Mouse (Mus musculus) liver, embryonic 15.5 days (tissue): ENCODE measurements at regions not wholly inside any gene's neighbourhood (a gene's known extent, or its start where the extent isn't known, plus 50 kb on each side); places are given as distances from the start of the nearest gene placed in this dataset.

Experiments used
- ATAC-seq: fragments of 200-750 bp; cut with Nextera tagmentation; 2 replicates; pipeline ENCODE4 v1.8.0; 2017; ENCODE audit warnings: moderate number of reproducible peaks, mild to moderate bottlenecking, moderate library complexity; ENCODE audit not compliant: insufficient read depth
- H3K27ac ChIP-seq: fragments of 300-500 bp; sonication (generic); replicated peaks from 2 replicates; pipeline ENCODE4 v1.5.1; 2015; ENCODE audit warnings: mild to moderate bottlenecking, inconsistent platforms
- H3K27me3 ChIP-seq: fragments of 300-500 bp; sonication (generic); 2 replicates; pipeline ENCODE4 v1.6.1; 2015; ENCODE audit warnings: mild to moderate bottlenecking, inconsistent platforms
- H3K36me3 ChIP-seq: fragments of 300-500 bp; sonication (generic); replicated peaks from 2 replicates; pipeline ENCODE4 v1.6.1; 2015; ENCODE audit warnings: moderate library complexity, mild to moderate bottlenecking, inconsistent platforms
- H3K4me1 ChIP-seq: fragments of 300-500 bp; sonication (generic); replicated peaks from 2 replicates; pipeline ENCODE4 v1.6.1; 2015; ENCODE audit warnings: inconsistent platforms
- H3K4me2 ChIP-seq: fragments of 300-500 bp; sonication (generic); 2 replicates; pipeline ENCODE4 v1.6.1; 2015; ENCODE audit warnings: moderate library complexity, mild to moderate bottlenecking, inconsistent platforms
- H3K4me3 ChIP-seq: fragments of 300-500 bp; sonication (generic); replicated peaks from 2 replicates; pipeline ENCODE4 v1.5.1; 2015; ENCODE audit warnings: mild to moderate bottlenecking, inconsistent platforms
- H3K9ac ChIP-seq: fragments of 300-500 bp; sonication (generic); 2 replicates; pipeline ENCODE4 v1.6.1; 2015; ENCODE audit warnings: moderate library complexity, mild to moderate bottlenecking, inconsistent platforms
- H3K9me3 ChIP-seq: fragments of 300-500 bp; sonication (generic); replicated peaks from 2 replicates; pipeline ENCODE4 v1.6.1; 2016; ENCODE audit warnings: inconsistent platforms
- WGBS: fragments of 180-500 bp; shearing (Covaris S2); methylation state at CpG from one replicate; pipeline ENCODE4 v1.1.7; 2015; ENCODE audit warnings: mixed read lengths; ENCODE audit not compliant: insufficient replicate concordance; 5-methylcytosine and 5-hydroxymethylcytosine counted together

- H3K9me3 ChIP-seq: no peaks in the 10 kb centered on the region
- H3K27ac ChIP-seq: no peak overlapping the region
- ATAC-seq: no peak
- H3K4me2 ChIP-seq: no peak overlapping the region
- H3K36me3 ChIP-seq: no peaks in the 10 kb centered on the region
- no peak overlapping the region for H3K4me3 ChIP-seq
- H3K27me3 ChIP-seq: no peaks in the 10 kb centered on the region
- H3K4me1 ChIP-seq: no peaks in the 10 kb centered on the region
- 39% methylated on average over 3 of the region's 3 CpGs for WGBS
- H3K9ac ChIP-seq: no peak overlapping the region
Measured at GRCm38 (mm10) chr4:55811656-55812055, 279.4 kb upstream of the Klf4 start.

GRCm38 (mm10) chr4:55808501-55808900 is 276.2 kb upstream of the Klf4 start:
- Histone ChIP-seq H3K4me3 (no peak overlapping the region), H3K27me3 (no peaks in the 10 kb centered on the region), H3K9me3 (no peaks in the 10 kb centered on the region), H3K9ac (no peak overlapping the region), H3K36me3 (no peaks in the 10 kb centered on the region), H3K27ac (no peak overlapping the region), H3K4me2 (no peak overlapping the region), H3K4me1 (no peaks in the 10 kb centered on the region)
- no peak for ATAC-seq
- 48% methylated on average over 5 of the region's 5 CpGs for WGBS

GRCm38 (mm10) chr4:55806799-55807198 is 274.5 kb upstream of the Klf4 start:
- no peaks in the 10 kb centered on the region for H3K27me3 ChIP-seq
- H3K9me3 ChIP-seq: no peaks in the 10 kb centered on the region
- ATAC-seq: no peak
- 55% methylated on average over 3 of the region's 3 CpGs for WGBS
- no peak overlapping the region for H3K4me3 ChIP-seq
- H3K9ac ChIP-seq: no peak overlapping the region
- no peak overlapping the region for H3K27ac ChIP-seq
- H3K4me2 ChIP-seq: no peak overlapping the region
- no peaks in the 10 kb centered on the region for H3K36me3 ChIP-seq
- H3K4me1 ChIP-seq: no peaks in the 10 kb centered on the region

- ATAC-seq: no peak
- 60% methylated on average over 6 of the region's 6 CpGs for WGBS
- no peaks in the 10 kb centered on the region for H3K36me3 ChIP-seq
Measured at GRCm38 (mm10) chr4:55805255-55806051, 273.2 kb upstream of the Klf4 start.

GRCm38 (mm10) chr4:55802101-55802500 is 269.8 kb upstream of the Klf4 start:
- Histone ChIP-seq H3K36me3 (no peaks in the 10 kb centered on the region), H3K4me3 (no peak overlapping the region), H3K27ac (no peak overlapping the region), H3K27me3 (no peaks in the 10 kb centered on the region), H3K4me2 (no peak overlapping the region), H3K4me1 (no peaks in the 10 kb centered on the region), H3K9ac (no peak overlapping the region), H3K9me3 (no peaks in the 10 kb centered on the region)
- 73% methylated on average over 4 of the region's 4 CpGs for WGBS
- no peak for ATAC-seq

More at GRCm38 (mm10) chr4:55805255-55806051, 273.2 kb upstream of the Klf4 start:
- Histone ChIP-seq H3K27ac (no peak overlapping the region), H3K4me3 (no peak overlapping the region), H3K4me2 (no peak overlapping the region), H3K4me1 (no peaks in the 10 kb centered on the region), H3K9ac (no peak overlapping the region), H3K9me3 (no peaks in the 10 kb centered on the region), H3K27me3 (no peaks in the 10 kb centered on the region)

- Histone ChIP-seq H3K9me3 (no peaks in the 10 kb centered on the region), H3K36me3 (no peaks in the 10 kb centered on the region), H3K4me2 (no peak overlapping the region), H3K9ac (no peak overlapping the region), H3K27me3 (no peaks in the 10 kb centered on the region), H3K4me3 (no peak overlapping the region), H3K4me1 (no peaks in the 10 kb centered on the region), H3K27ac (no peak overlapping the region)
- WGBS: 28% methylated on average over 6 of the region's 6 CpGs
- ATAC-seq: no peak
Measured at GRCm38 (mm10) chr4:55798099-55798498, 265.8 kb upstream of the Klf4 start.

GRCm38 (mm10) chr4:55781329-55781847 is 249.1 kb upstream of the Klf4 start:
- H3K27me3 ChIP-seq: no peaks in the 10 kb centered on the region
- no peaks in the 10 kb centered on the region for H3K4me1 ChIP-seq
- no peak overlapping the region for H3K27ac ChIP-seq
- H3K4me3 ChIP-seq: no peak overlapping the region
- no peaks in the 10 kb centered on the region for H3K36me3 ChIP-seq
- H3K9me3 ChIP-seq: no peaks in the 10 kb centered on the region
- ATAC-seq: no peak
- H3K4me2 ChIP-seq: no peak overlapping the region
- H3K9ac ChIP-seq: no peak overlapping the region

GRCm38 (mm10) chr4:55779581-55779980 is 247.3 kb upstream of the Klf4 start:
- no peak for ATAC-seq
- no peak overlapping the region for H3K4me3 ChIP-seq
- H3K4me1 ChIP-seq: no peaks in the 10 kb centered on the region
- 32% methylated on average over 4 of the region's 4 CpGs for WGBS
- H3K9ac ChIP-seq: no peak overlapping the region
- no peaks in the 10 kb centered on the region for H3K27me3 ChIP-seq
- no peak overlapping the region for H3K4me2 ChIP-seq
- no peaks in the 10 kb centered on the region for H3K36me3 ChIP-seq
- no peak overlapping the region for H3K27ac ChIP-seq
- no peaks in the 10 kb centered on the region for H3K9me3 ChIP-seq

- WGBS: 51% methylated on average over 7 of the region's 7 CpGs
- ATAC-seq: no peak
- Histone ChIP-seq H3K27me3 (no peaks in the 10 kb centered on the region), H3K9ac (no peak overlapping the region), H3K9me3 (no peaks in the 10 kb centered on the region), H3K4me3 (no peak overlapping the region), H3K4me2 (no peak overlapping the region), H3K4me1 (no peaks in the 10 kb centered on the region), H3K36me3 (no peaks in the 10 kb centered on the region), H3K27ac (no peak overlapping the region)
Measured at GRCm38 (mm10) chr4:55775858-55776257, 243.6 kb upstream of the Klf4 start.

GRCm38 (mm10) chr4:55774571-55774970 is 242.3 kb upstream of the Klf4 start:
- Histone ChIP-seq H3K9me3 (no peaks in the 10 kb centered on the region), H3K4me3 (no peak overlapping the region), H3K4me2 (no peak overlapping the region), H3K9ac (no peak overlapping the region), H3K4me1 (no peaks in the 10 kb centered on the region), H3K27me3 (no peaks in the 10 kb centered on the region), H3K36me3 (no peaks in the 10 kb centered on the region), H3K27ac (no peak overlapping the region)
- WGBS: 50% methylated on average over 4 of the region's 4 CpGs
- no peak for ATAC-seq

- Histone ChIP-seq H3K27me3 (no peaks in the 10 kb centered on the region), H3K4me3 (no peak overlapping the region), H3K9me3 (no peaks in the 10 kb centered on the region), H3K36me3 (no peaks in the 10 kb centered on the region), H3K4me1 (no peaks in the 10 kb centered on the region), H3K9ac (no peak overlapping the region), H3K27ac (no peak overlapping the region), H3K4me2 (no peak overlapping the region)
- WGBS: 55% methylated on average over 3 of the region's 3 CpGs
- ATAC-seq: no peak
Measured at GRCm38 (mm10) chr4:55769656-55770055, 237.4 kb upstream of the Klf4 start.

GRCm38 (mm10) chr4:55768325-55768724 is 236.1 kb upstream of the Klf4 start:
- peak; percentile 66 for ATAC-seq
- WGBS: 65% methylated on average over 6 of the region's 6 CpGs
- Histone ChIP-seq H3K27ac (no peak overlapping the region), H3K27me3 (no peaks in the 10 kb centered on the region), H3K36me3 (no peaks in the 10 kb centered on the region), H3K4me2 (no peak overlapping the region), H3K4me1 (no peaks in the 10 kb centered on the region), H3K4me3 (no peak overlapping the region), H3K9me3 (no peaks in the 10 kb centered on the region), H3K9ac (no peak overlapping the region)
